Mouse (Mus musculus) gastrocnemius, adult 8-10 months (tissue): ENCODE measurements around the gene Atp13a2. TPM values are rescaled to one million over a fixed set of nuclear protein-coding genes. Genes with fewer than 3 reads are reported as not detected.

Source experiments
- DNase-seq, 2 experiments: peaks; one replicate each; pipeline ENCODE4 v3.0.0; 2022; ENCODE audit warnings: low spot score in 2 of 2
- total RNA-seq, 4 experiments: library from RNA; stranded (reverse); gene quantifications; 2 replicates each; pipeline ENCODE4 v1.2.4; 2022

The Atp13a2 gene
- total RNA-seq, 4 experiments from 2014 or later = 17.2 to 22.5 (median 18.4) TPM

GRCm38 (mm10) chr4:141031733-141032132 is 45.1 kb downstream of the Atp13a2 start:
- peak; percentile 82 for DNase-seq

GRCm38 (mm10) chr4:141033606-141034549 is 47.2 kb downstream of the Atp13a2 start:
- DNase-seq = peak in 1 of 2 experiments; percentile 57

- DNase-seq = no peak
Observed at GRCm38 (mm10) chr4:141041117-141041516, 54.4 kb downstream of the Atp13a2 start.

GRCm38 (mm10) chr4:141044816-141045215 is 58.1 kb downstream of the Atp13a2 start:
- DNase-seq = no peak

- no peak for DNase-seq
Observed at GRCm38 (mm10) chr4:141048810-141049475, 62.3 kb downstream of the Atp13a2 start.

- no peak for DNase-seq
Observed at GRCm38 (mm10) chr4:141049476-141049835, 62.8 kb downstream of the Atp13a2 start.

GRCm38 (mm10) chr4:141052442-141052841 is 65.8 kb downstream of the Atp13a2 start:
- no peak for DNase-seq

GRCm38 (mm10) chr4:141053138-141053537 is 66.5 kb downstream of the Atp13a2 start:
- no peak for DNase-seq

- no peak for DNase-seq
Observed at GRCm38 (mm10) chr4:141053568-141054161, 67.0 kb downstream of the Atp13a2 start.

Other genes with a start within 250 kb of the Atp13a2 start
- gene Padi6, start 244.2 kb upstream of the Atp13a2 start, total RNA-seq = not detected
- gene Padi4, start 212.6 kb upstream of the Atp13a2 start, total RNA-seq = not detected
- gene Padi3, start 176.2 kb upstream of the Atp13a2 start, total RNA-seq = 1 to 10 TPM in 2 of 4 experiments, under 1 TPM in 2; 0.74 to 2.0 (median 1.5) TPM
- gene Padi1, start 141.1 kb upstream of the Atp13a2 start, total RNA-seq = under 1 TPM in 1 of 4 experiments, not detected in 3; 0.07 TPM
- gene Padi2, start 80.5 kb upstream of the Atp13a2 start, total RNA-seq = 100 to 1,000 TPM in 2 of 4 experiments, 10 to 100 TPM in 2; 91.7 to 147 (median 109) TPM
- 100 to 1,000 TPM; 520 to 588 (median 538) TPM for gene Sdhb, start 25.7 kb upstream of the Atp13a2 start, total RNA-seq
- 1 to 10 TPM in 2 of 4 experiments, under 1 TPM in 2; 0.48 to 2.2 (median 1.3) TPM for gene Mfap2, start 23.5 kb downstream of the Atp13a2 start, total RNA-seq
- gene Crocc, start 73.7 kb downstream of the Atp13a2 start, total RNA-seq = 1 to 10 TPM; 1.2 to 2.2 (median 1.9) TPM
- gene Necap2, start 91.5 kb downstream of the Atp13a2 start, total RNA-seq = 10 to 100 TPM; 12.0 to 19.2 (median 13.8) TPM
- gene Spata21, start 101.5 kb downstream of the Atp13a2 start, total RNA-seq = not detected
- 100 to 1,000 TPM; 137 to 140 (median 139) TPM for gene Szrd1, start 152.9 kb downstream of the Atp13a2 start, total RNA-seq
- gene Fbxo42, start 161.0 kb downstream of the Atp13a2 start, total RNA-seq = 10 to 100 TPM in 3 of 4 experiments, 1 to 10 TPM in 1; 9.3 to 11.2 (median 10.7) TPM
- 1 to 10 TPM in 1 of 4 experiments, not detected in 3; 1.4 TPM for gene Rsg1, start 227.1 kb downstream of the Atp13a2 start, total RNA-seq